Mouse (Mus musculus) liver, postnatal 0 days (tissue): ENCODE data around the gene Serpina3n. TPM values are rescaled to one million over a fixed set of nuclear protein-coding genes. Genes with fewer than 3 reads are reported as not detected.
"Not testable (repeated sequence)": the region's sequence is repeated elsewhere in the genome, so short reads cannot be mapped to it uniquely, and the experiment has no call there.

ENCODE experiments used
- ATAC-seq: fragments of 200-750 bp; cut with Nextera tagmentation; 2 replicates; pipeline ENCODE4 v1.8.0; 2017; ENCODE audit warnings: mild to moderate bottlenecking, moderate library complexity
- DNase-seq: peaks from one replicate; pipeline ENCODE4 v3.0.0-alpha.2; 2016
- H3K27ac ChIP-seq: fragments of 300-500 bp; sonication (generic); 2 replicates; pipeline ENCODE4 v1.5.1; 2014; ENCODE audit warnings: antibody characterized with exemption, moderate library complexity, mild to moderate bottlenecking, low read depth
- H3K27me3 ChIP-seq: fragments of 300-500 bp; sonication (generic); 2 replicates; pipeline ENCODE4 v1.6.1; 2014; ENCODE audit warnings: low read length, control low read depth, mixed read lengths; ENCODE audit not compliant: insufficient read depth
- H3K36me3 ChIP-seq: fragments of 300-500 bp; sonication (generic); replicated peaks from 2 replicates; pipeline ENCODE4 v1.6.1; 2014; ENCODE audit warnings: mild to moderate bottlenecking, control low read depth, low read length, moderate library complexity, mixed read lengths; ENCODE audit not compliant: insufficient read depth
- H3K4me1 ChIP-seq: fragments of 300-500 bp; sonication (generic); 2 replicates; pipeline ENCODE4 v1.6.1; 2014; ENCODE audit warnings: antibody characterized with exemption, mild to moderate bottlenecking, control low read depth; ENCODE audit not compliant: insufficient read depth
- H3K4me2 ChIP-seq: fragments of 300-500 bp; sonication (generic); 2 replicates; pipeline ENCODE4 v1.6.1; 2014; ENCODE audit warnings: low read depth, mild to moderate bottlenecking, low read length, moderate library complexity, mixed read lengths
- H3K4me3 ChIP-seq: fragments of 300-500 bp; sonication (generic); 2 replicates; pipeline ENCODE4 v1.5.1; 2014; ENCODE audit warnings: low read depth, low read length
- H3K9ac ChIP-seq: fragments of 300-500 bp; sonication (generic); replicated peaks from 2 replicates; pipeline ENCODE4 v1.6.1; 2014; ENCODE audit warnings: mild to moderate bottlenecking, moderate library complexity
- H3K9me3 ChIP-seq: fragments of 300-500 bp; sonication (generic); 2 replicates; pipeline ENCODE4 v1.6.1; 2016; ENCODE audit warnings: mild to moderate bottlenecking, control low read depth, low read length, mixed read lengths
- CTCF ChIP-seq: sonication (generic); IDR thresholded peaks from 2 replicates; pipeline ENCODE4 v1.5.1; 2016; ENCODE audit warnings: antibody characterized with exemption, low read depth
- EP300 ChIP-seq: IDR thresholded peaks from 2 replicates; pipeline ENCODE4 v1.6.1; 2016; ENCODE audit warnings: antibody characterized with exemption, low read depth, mild to moderate bottlenecking
- WGBS: fragments of 180-500 bp; shearing (Covaris S2); extraction: QIAGEN DNeasy Blood & Tissue Kit; methylation state at CpG from one replicate; pipeline ENCODE4 v1.1.7; 2014; ENCODE audit not compliant: insufficient replicate concordance; 5-methylcytosine and 5-hydroxymethylcytosine counted together
- polyA plus RNA-seq: library from polyadenylated mRNA; unstranded; fragments of >200 nt; fragmentation: Nextera tagmentation; extraction: Ambion mirVana; gene quantifications from 2 replicates; pipeline ENCODE4 v1.2.1, GENCODE M21; 2015

The Serpina3n gene
- 302 and 340 TPM in 2 replicates for polyA plus RNA-seq

GRCm38 (mm10) chr12:104406454-104406885, at the start of gene Serpina3n:
Serpina3n (plus strand) TSS chr12:104406729.
- Histone ChIP-seq H3K36me3 (no peaks in the 10 kb centered on the region), H3K4me2 (peak within 1 kb of the TSS; percentile 65), H3K9me3 (no peaks in the 10 kb centered on the region), H3K27me3 (no peaks in the 10 kb centered on the region), H3K4me3 (peak within 1 kb of the TSS; percentile 36), H3K4me1 (0 out of 2 replicates have a peak, but pooled peaks cover 3% of the 10 kb centered on the region), H3K27ac (peak within 1 kb of the TSS; percentile 67), H3K9ac (peak within 1 kb of the TSS; percentile 50)
- peak; percentile 61 for DNase-seq
- TF ChIP-seq EP300 (peak; percentile 79), CTCF (no peak)
- 53% methylated on average over 4 of the region's 4 CpGs for WGBS
- peak; percentile 71 for ATAC-seq

- no peak overlapping the region for H3K4me3 ChIP-seq
- no peak overlapping the region for H3K27ac ChIP-seq
- 77% methylated on average over 3 of the region's 3 CpGs for WGBS
- no peak overlapping the region for H3K9ac ChIP-seq
- H3K4me2 ChIP-seq: no peak overlapping the region
- no peaks in the 10 kb centered on the region for H3K9me3 ChIP-seq
- H3K27me3 ChIP-seq: no peaks in the 10 kb centered on the region
- no peaks in the 10 kb centered on the region for H3K36me3 ChIP-seq
- TF ChIP-seq EP300: no peak
- H3K4me1 ChIP-seq: no peaks in the 10 kb centered on the region
- ATAC-seq (no peak), DNase-seq (peak; percentile 6)
Observed at GRCm38 (mm10) chr12:104369986-104370385, 36.5 kb upstream of the Serpina3n start.

GRCm38 (mm10) chr12:104377179-104377578, 29.4 kb upstream of the Serpina3n start:
- peak; percentile 3 for DNase-seq
- H3K4me3 ChIP-seq, H3K27me3 ChIP-seq, H3K4me2 ChIP-seq, H3K27ac ChIP-seq, H3K9me3 ChIP-seq, H3K36me3 ChIP-seq, ATAC-seq, H3K9ac ChIP-seq, H3K4me1 ChIP-seq: not testable (repeated sequence)
- 70% methylated on average over 5 of the region's 5 CpGs for WGBS

- H3K4me1 ChIP-seq, H3K9ac ChIP-seq, H3K36me3 ChIP-seq, H3K4me2 ChIP-seq, H3K4me3 ChIP-seq, H3K27ac ChIP-seq, ATAC-seq, H3K9me3 ChIP-seq, DNase-seq, H3K27me3 ChIP-seq: not testable (repeated sequence)
- WGBS: 60% methylated on average over 2 of the region's 2 CpGs
Observed at GRCm38 (mm10) chr12:104378351-104378750, 28.2 kb upstream of the Serpina3n start.

DNA sequence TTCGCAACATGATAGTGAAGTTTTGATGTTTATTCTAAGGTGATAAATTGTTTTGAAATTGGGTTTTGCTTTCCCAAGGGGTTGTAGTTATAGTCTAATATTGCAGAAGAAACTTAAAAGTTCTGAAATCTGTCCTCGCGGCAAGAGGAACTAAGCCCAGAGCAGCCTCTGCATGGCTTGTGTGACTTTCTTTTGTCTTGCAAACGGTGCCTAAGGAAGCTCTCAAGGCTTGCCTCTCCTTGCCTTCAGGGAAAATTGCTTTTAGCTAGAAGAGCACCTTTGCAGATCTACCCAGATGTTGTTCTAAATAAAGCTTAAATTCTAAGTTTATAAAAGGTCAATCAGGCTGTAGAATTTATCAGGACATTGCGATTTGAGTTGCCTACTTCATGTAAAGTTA, 27.7 kb upstream of the Serpina3n start:
- not testable (repeated sequence) for ATAC-seq, H3K4me2 ChIP-seq, H3K9ac ChIP-seq, H3K27ac ChIP-seq, H3K9me3 ChIP-seq, H3K36me3 ChIP-seq, H3K4me1 ChIP-seq, H3K27me3 ChIP-seq, H3K4me3 ChIP-seq
- DNase-seq: peak; percentile 8
- WGBS: 56% methylated on average over 5 of the region's 5 CpGs

- Histone ChIP-seq H3K27me3 (no peaks in the 10 kb centered on the region), H3K4me2 (no peak overlapping the region), H3K9me3 (no peaks in the 10 kb centered on the region), H3K27ac (no peak overlapping the region), H3K4me1 (peaks cover 3% of the 10 kb centered on the region; the same call in 1 of the 2 replicates), H3K9ac (no peak overlapping the region), H3K36me3 (no peaks in the 10 kb centered on the region), H3K4me3 (no peak overlapping the region)
- TF ChIP-seq EP300 (no peak), CTCF (no peak)
- WGBS: 87% methylated on average over 11 of the region's 11 CpGs
- DNase-seq (peak; percentile 8), ATAC-seq (no peak)
Observed at GRCm38 (mm10) chr12:104379856-104380255, 26.7 kb upstream of the Serpina3n start.

GRCm38 (mm10) chr12:104381071-104381604, 25.4 kb upstream of the Serpina3n start:
- H3K27me3 ChIP-seq, H3K27ac ChIP-seq, ATAC-seq, H3K9ac ChIP-seq, H3K36me3 ChIP-seq, H3K4me3 ChIP-seq, H3K4me2 ChIP-seq, H3K9me3 ChIP-seq, H3K4me1 ChIP-seq: not testable (repeated sequence)
- 84% methylated on average over 8 of the region's 8 CpGs for WGBS
- DNase-seq: peak; percentile 3
